Mouse (Mus musculus) heart, postnatal 10 days (tissue): ENCODE results near the gene Rel. TPM values are rescaled to one million over a fixed set of nuclear protein-coding genes. Genes with fewer than 3 reads are reported as not detected.
A peak's percentile ranks its signal among the peaks of the same experiment; 100 is the strongest.
"Not testable (repeated sequence)": the region's sequence is repeated elsewhere in the genome, so short reads cannot be mapped to it uniquely, and the experiment has no call there.

Source experiments
- DNase-seq, 2 experiments: peaks; one replicate each; pipeline ENCODE4 v3.0.0; 2021
- intact Hi-C: fragments of 180-260 bp; cut with DNase I; formaldehyde crosslinking; loops from one replicate; pipeline ENCODE4 v1.15.1; 2025
- total RNA-seq, 2 experiments: library from RNA; stranded (reverse); gene quantifications; 2 replicates each; pipeline ENCODE4 v1.2.3; 2021

Gene Rel
- total RNA-seq = 10 to 100 TPM in 1 of 2 experiments, 1 to 10 TPM in 1; 9.5 to 10.3 TPM

DNA sequence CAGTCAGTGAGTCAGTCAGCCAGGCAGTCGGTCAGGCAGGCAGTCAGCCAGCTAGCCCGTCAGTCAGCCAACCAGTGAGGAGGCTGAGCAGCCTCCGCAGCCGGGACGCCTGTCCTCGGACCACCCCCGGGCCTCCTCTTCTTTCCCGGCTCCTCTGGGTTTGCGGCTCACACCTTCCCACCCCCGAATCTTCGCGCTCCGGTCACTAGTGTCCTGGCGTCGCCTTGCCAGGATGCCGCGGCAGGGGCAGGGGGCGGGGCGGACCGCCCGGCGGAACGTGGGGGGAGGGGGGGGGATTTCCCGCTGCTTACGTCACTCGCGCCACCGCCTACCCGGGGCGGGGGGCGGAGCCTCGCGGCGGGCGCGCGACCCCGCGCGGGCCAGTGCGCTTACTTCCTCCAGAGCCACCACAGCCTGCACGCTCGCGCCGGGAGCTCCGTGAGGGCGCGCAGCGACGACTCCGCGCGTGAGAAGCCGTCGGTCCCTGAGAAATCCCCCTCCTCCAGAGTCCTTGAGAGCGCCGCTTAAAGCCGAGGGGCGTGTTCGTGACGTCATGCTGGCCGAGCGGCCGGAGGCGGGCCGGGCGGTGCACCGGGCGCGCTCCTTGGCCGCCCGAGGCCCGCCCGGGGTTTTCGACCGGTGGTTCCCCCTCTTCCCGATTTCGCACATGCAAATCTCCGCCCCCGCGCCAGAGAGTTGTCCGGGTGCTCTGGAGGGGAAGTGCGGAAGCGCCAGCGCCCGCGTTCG is at the start of gene Rel:
Rel (minus strand) TSS at position 211 of the 747 bp plus-strand sequence.
- intact Hi-C loops = loop anchor here (5.0 to 10.0 kb wide), 3 partner anchors 84 to 304 kb away; partner anchors contain the start of genes A830031A19Rik, Bcl11a, Pex13 and Pus10
- DNase-seq = peak; percentile 96 to 97

DNA sequence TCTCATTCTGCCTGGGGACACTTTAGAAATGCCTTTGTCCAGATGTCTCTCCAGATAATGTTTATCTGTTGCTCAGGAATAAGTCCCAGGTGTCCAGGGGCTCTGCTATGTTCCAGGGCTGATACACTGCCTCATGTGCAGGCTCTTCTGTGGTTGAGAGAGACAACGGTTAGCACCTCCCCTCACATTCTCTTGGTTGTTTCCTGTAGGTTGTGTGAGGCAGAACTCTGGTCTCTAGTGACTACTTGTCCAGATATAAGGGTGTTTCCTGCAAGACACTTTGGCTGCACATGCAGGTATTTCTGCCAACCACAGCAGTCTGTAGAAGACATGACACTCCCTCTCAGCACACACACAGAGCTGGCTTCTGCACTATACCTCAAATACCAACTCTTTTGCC is 48.0 kb upstream of the Rel start:
- intact Hi-C loops = no loop called here
- DNase-seq = no peak

DNA sequence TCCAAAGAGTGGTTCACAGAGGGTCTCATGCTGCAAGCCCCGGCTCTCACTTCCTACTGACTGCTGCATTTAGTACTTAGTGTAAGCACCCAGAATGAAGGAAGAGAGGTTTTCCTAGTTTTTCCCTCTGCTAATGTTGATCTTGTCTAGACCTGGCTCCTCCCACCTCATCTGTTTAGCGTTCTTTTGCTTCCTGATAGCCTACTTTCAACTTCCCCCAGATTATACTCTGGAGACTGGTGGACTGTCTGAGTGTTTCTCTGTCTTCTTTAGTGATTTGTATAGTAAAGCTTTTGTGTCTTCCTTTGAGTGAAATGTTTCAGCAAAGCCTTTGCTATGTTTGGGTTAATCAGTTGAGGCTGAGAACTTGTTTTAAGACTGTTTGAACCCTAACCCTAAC is 40.0 kb upstream of the Rel start:
- intact Hi-C loops = no loop called here
- DNase-seq = no peak

DNA sequence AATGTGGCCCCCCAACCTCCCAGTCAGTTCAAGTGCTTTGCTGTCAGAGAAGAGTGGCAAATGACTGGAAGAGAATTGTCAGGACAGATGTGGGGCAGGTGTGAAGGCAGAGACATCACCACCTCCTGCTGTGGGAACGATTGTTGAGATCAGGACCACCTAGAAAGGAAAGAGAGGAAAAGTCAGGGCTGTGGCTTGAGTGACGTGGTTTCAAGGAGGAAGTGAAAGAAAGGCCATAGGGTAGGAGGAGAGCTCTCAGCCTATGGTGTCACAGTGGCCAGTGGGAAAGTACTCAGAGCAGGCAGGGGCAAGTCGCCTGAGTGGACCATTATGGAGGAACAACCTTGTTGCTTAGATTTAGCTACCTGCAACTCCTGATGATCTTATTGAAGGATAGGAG is 34.9 kb upstream of the Rel start:
- DNase-seq = no peak
- intact Hi-C loops = no loop called here

DNA sequence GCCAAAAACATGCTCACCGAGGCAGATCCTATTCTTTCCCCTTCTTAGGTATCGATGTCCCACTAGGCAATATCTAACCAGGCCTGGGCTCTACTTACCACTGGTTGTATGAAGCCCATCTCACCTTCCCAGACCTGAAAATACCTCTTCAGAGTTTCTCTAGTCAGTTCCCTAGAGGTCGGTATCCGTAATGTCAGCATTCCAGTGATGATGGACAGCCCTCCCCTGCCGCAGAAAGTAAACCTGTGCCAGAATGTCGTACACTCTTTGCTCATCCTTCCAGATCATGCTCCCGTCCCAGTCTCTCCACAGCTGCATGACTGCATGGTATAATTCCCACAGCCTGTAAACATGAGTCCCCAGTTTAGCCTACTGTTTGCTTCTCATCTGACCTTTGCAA is 32.4 kb upstream of the Rel start:
- no peak for DNase-seq
- intact Hi-C loops = no loop called here

DNA sequence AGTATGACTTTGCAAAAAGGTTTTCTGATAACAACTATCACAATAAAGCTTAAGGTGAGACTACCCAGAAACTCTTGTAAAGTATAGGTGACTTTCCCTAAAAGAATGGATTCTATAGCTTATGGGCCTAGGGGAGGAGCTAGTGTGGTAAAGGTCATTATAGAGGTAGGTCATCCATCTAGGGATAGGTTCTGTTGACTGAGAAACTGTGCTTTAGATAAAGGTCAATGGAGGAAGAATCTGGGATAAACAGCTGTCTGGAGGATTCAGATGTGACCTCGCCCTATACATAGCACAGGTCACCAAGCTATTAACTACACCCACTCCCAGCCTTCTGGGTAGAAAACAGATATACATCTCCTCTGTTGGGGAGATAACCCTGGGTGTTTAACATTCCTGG is 31.5 kb upstream of the Rel start:
- intact Hi-C loops = no loop called here
- DNase-seq = no peak

DNA sequence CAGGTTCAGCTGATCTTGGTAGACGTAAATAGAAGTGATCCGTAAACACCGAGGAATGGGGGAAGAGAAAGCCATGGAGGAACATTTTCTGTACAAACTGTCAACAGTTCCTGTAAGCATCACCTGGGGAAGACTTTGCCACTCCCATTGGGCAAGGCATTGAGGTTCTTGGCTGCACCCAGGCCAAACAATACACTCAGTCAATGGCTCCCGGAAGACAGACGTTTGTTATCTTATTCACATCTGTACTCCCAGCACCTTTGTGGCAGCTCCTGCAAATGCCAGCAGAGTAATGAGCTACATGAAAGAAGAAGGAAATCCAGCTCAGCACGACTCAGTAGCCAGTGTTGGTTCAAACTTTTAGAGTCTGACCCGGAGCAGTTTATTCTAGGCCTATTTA is 31.1 kb upstream of the Rel start:
- no peak for DNase-seq
- intact Hi-C loops = no loop called here

DNA sequence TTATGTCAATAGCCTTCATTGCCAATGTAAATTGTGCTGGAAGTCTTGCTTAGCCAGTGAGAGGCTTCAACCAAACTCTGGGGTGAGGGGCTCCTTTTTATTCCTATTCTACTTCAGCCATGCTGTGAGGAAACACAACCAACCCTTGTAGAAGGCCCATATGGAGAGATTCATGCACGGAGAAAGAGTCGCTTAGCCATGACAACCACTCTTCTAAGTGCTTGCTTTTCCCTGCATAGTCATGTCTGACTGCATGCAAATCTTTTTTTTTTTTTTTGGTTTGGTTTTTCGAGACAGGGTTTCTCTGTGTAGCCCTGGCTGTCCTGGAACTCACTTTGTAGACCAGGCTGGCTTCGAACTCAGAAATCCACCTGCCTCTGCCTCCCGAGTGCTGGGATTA is 12.9 kb upstream of the Rel start:
- intact Hi-C loops, DNase-seq: not testable (repeated sequence)

DNA sequence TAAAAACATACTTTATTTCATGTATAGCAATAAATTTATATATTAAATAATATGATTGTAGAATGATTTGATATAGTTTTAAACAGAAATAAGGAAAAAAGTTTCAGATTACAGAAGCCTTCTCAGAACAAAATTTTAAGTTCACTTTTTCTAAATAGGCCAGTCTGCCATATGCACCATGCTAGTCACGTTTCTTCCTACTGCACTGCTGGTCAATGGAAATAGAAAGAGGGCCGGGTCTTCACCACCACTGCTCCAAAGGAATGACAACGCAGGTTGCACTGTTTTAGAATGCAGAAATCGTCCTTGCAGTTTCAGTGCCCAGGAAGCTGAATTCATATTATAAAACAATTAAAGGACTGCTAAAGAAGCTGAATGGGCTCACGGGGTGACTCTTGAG is 12.3 kb upstream of the Rel start:
- no peak for DNase-seq
- intact Hi-C loops = no loop called here

DNA sequence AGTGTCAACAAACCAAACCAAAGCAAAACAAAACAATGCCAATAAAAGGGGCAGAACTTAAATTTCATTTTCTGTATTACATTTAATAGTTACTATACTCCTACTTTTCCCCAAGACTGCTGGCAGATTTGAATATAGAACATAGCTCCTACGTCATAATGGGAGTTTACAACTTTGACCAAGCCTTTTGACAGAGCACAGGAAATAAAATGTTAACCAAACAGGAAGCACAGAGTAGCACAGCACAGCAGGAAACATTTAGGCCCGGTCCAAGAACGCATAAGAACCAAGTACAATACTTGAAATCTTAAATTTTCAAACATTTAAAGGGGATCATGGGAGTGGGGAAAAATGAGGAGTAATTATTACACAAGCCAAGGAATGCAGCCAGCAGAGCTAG is 11.3 kb upstream of the Rel start:
- intact Hi-C loops = no loop called here
- DNase-seq = no peak

DNA sequence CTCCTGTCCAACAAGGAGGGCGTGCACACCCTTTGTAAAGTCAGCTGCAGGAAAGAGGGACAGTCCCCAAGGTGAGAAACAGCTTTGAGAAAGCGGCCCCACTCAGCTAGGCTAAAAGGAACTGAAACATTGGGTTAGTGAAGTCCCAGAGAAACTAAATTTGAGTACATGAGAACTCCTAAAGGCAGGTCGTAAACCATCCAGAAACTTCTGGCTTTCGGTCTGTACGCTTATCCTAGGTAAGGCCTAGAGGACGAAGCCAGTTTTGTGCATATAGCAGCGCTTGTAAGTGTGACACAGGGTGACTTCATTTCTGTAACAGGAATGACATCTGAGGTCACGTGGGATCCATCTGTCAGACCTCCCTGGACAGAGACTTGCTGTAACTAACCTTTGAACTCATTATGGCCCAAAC is 8.0 kb upstream of the Rel start:
- intact Hi-C loops = loop anchor here (10.0 kb wide), 2 partner anchors 76 to 296 kb away; partner anchors contain the start of genes A830031A19Rik and Bcl11a
- DNase-seq = no peak

DNA sequence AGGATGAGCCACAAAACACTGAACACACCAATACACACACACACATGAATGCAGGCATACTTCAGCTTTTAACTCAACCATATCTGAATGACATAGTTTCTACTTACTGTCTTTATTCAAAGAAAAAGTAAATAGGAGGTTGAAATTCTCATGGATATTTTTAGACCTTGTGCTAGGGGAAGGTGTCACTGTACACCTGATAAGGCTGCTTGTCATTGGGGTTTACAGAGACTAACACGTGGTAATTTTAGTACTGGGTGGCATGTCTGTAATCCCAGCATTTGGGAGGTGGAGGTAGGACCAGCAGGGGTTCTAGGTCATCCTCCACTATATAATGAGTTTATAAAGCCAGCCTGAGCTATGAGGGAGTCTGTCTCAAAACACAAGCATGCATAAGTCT is 1.7 kb upstream of the Rel start:
- DNase-seq = peak; percentile 9 to 14
- intact Hi-C loops = loop anchor here (5.0 to 10.0 kb wide), 3 partner anchors 82 to 302 kb away; partner anchors contain the start of genes A830031A19Rik, Bcl11a, Pex13 and Pus10

DNA sequence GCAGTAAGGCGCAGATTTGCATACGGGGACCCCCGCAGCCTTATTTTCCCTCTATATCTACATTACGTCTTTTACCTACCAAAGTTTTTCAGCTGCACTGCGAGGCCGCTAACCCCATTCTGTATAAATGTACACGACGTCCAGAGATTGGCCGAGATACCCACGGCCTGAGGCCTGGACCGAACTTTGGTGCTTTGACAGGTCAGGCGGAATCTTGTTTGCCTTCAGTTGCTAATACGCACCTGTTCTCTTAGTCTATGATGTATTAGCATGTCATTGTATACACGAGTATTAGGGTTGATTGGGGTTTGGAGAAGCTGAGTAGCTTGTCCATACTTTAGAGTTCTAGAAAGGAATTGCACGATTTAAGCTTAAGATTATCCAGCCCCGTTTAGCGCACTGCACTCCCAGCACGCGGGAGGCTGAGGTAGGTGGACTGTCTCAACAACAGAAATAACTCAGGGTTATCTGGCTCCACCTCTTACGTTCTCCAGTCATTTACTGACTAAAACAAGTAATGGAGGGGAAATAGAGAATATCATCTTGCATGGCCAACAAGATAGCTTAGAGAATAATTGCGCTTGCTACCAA is 832 bp upstream of the Rel start:
- DNase-seq = no peak
- intact Hi-C loops = loop anchor here (5.0 to 10.0 kb wide), 3 partner anchors 83 to 303 kb away; partner anchors contain the start of genes A830031A19Rik, Bcl11a, Pex13 and Pus10

DNA sequence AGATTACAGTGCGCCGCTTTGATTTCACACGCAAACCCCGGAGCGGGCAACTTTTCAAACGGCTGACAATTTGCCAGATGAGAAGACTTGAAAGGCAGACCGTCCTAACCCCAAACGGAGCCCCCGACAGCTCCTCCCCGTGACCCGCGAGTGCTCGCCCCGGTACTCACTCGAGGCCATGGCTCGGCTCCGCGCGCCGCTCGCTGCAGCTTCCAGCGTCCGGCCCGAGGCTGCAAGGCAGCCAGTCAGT is 335 bp downstream of the Rel start:
- intact Hi-C loops = loop anchor here (5.0 to 10.0 kb wide), 3 partner anchors 84 to 304 kb away; partner anchors contain the start of genes A830031A19Rik, Bcl11a, Pex13 and Pus10
- DNase-seq = no peak

DNA sequence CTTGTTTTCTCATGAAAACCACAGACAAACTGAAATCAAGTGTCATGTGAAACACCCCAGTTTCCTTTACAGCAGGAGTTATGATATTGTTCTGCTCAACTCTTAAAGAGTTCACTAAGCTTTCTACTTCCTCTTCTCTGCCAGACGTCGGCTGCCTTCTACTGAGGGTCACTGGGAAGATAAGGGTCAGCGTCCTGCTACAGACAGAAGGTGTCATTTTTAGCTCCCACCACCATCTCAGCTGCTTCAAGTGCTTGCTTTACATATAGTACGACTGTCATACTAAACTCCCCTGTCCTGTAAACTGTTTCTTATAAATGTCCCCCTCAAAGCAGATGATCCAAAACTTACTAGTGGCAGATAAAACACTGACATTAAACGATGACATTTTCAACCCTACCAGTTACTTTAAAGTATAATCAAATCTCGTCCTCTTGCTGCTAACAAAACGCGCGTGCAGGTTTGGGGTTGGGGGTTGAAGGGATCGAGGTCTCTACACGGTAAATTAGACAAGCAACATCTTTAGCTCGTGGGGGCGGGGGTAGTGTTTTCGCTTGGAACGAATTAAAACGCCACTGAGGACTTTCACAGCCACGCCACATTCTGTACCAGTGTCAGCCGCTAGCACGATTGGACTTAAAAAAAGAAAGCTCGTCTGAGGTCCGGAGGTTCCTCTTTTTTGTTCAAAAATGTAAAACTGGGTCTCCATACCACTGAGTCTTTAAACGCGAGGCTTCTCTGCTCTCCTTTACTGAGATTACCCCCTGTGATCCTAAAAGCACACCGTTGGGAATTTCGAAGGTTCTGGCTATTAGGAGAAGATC is 872 bp downstream of the Rel start:
- DNase-seq = peak; percentile 39 to 49
- intact Hi-C loops = loop anchor here (5.0 to 10.0 kb wide), 3 partner anchors 85 to 305 kb away; partner anchors contain the start of genes A830031A19Rik, Bcl11a, Pex13 and Pus10

DNA sequence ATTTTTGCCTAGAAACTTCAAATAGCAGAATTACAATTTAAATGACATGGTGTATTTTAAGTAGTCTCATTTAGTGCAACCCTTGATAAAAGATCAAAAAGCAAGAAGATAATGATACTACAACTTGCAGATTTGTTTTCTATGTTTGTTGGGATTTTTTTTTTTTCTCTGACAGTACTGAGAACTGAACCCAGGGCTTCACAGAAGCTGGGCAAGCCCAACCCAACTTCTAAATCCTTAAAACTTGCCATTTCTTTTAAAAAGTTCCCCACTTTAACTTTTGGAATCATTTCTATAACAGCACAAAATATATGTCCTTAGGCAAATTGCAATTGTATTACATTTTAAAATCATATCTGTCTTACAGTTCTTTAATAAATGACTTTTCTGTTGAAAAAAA is 1.7 kb downstream of the Rel start:
- no peak for DNase-seq

DNA sequence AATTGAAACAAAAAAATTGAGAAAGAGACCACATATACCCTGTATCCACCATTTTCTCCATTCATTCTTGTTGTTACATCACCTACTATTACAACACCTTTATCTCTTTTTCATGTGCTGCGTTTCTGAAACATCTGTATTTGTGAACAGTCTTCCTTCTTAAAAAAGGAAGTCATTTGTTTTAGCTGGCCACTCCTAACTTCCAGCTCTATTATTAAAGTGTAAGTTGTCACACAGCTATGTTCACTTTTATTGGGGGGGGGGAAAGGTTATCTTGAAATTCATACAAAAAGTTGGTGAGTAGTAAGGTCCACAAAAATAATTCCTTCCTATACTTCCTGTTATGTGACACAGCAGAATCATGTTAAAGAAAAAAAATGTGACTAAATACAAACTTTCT is 2.8 kb downstream of the Rel start:
- no peak for DNase-seq

More for the DNA sequence above, 1.7 kb downstream of the Rel start:
- intact Hi-C loops = no loop called here

DNA sequence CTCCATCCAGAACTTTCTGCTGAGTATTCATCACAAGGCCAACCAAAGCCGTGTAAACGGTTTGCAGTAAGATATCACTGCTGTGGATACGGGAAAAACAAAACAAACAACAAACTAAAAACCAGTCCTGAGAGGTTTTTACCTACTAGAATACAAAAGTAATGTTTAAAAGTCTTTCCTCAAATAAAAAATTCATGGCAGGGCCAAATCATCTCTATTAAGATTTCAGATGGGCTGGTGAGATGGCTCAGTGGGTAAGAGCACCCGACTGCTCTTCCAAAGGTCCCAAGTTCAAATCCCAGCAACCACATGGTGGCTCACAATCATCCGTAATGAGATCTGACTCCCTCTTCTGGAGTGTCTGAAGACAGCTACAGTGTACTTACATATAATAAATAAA is 3.4 kb downstream of the Rel start:
- DNase-seq, intact Hi-C loops: not testable (repeated sequence)

More for the DNA sequence above, 2.8 kb downstream of the Rel start:
- intact Hi-C loops = no loop called here

DNA sequence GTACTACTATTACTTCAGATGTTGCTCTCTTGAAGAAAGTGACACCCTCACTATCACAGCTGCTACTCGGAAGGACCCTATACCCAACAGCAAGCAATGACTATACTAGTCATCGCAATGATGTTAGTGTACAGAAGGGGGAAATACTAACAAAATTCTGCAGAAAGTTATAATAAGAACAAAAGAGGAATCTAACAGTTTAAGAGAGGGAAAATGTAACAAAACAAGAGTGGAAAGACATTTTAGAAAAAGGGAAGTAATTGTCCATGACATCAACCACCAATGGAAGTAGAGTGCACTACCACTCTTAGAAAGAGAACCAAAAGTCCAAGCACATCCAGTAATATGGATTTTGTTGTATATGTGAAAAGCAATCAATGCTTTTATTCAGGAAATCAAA is 8.1 kb downstream of the Rel start:
- intact Hi-C loops = no loop called here
- DNase-seq = no peak

DNA sequence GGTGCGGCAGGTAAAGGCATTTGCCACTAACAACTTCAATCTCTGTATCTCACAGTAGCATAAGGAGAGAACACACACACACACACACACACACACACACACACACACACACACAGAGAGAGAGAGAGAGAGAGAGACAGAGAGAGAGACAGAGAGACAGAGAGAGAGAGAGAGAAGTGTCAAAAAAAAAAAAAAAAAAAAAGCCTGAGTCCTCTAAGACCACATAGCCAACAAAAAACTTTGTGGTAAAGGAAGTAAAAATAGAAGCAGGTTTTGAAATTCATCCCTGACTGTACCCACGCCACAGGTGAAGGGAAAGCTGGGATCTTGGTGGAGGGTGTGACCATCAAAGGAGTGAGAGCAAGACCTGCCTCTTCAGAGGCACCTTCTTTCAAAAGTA is 12.6 kb downstream of the Rel start:
- DNase-seq = no peak

DNA sequence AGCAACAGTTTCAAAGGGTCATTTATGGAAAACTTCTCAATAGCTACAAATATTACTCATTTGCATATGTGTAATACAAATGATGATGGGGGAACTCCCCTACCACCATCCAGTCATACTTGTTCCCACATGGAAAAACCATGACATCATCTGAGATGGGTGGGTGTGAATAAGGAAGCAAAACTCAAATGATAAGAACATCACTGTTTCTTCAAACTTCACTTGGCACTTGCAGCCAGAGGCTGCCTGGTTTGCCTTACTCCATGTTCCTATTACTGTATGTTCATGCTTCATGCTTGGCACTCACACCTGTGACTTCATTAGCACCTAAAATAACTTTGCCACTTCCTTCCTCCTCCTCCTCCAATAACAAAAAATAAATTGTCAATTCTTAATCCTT is 16.4 kb downstream of the Rel start:
- intact Hi-C loops = no loop called here
- DNase-seq = no peak

More for the DNA sequence above, 12.6 kb downstream of the Rel start:
- intact Hi-C loops = no loop called here
